Mouse (Mus musculus) heart, embryonic 11.5 days (tissue): ENCODE measurements at regions not wholly inside any gene's neighbourhood (a gene's known extent, or its start where the extent isn't known, plus 50 kb on each side); places are given as distances from the start of the nearest gene placed in this dataset.

Experiments used
- ATAC-seq: fragments of 200-750 bp; cut with Nextera tagmentation; replicated peaks from 2 replicates; pipeline ENCODE4 v1.8.0; 2017; ENCODE audit warnings: moderate library complexity; ENCODE audit not compliant: insufficient number of reproducible peaks, low FRiP score, low TSS enrichment
- H3K27ac ChIP-seq: fragments of 300-500 bp; sonication (generic); 2 replicates; pipeline ENCODE4 v1.5.1; 2014; ENCODE audit warnings: mild to moderate bottlenecking, low read depth, low read length
- H3K27me3 ChIP-seq: fragments of 300-500 bp; sonication (generic); 2 replicates; pipeline ENCODE4 v1.6.1; 2014; ENCODE audit warnings: mild to moderate bottlenecking, low read length, mixed read lengths; ENCODE audit not compliant: control insufficient read depth, insufficient read depth
- H3K36me3 ChIP-seq: fragments of 300-500 bp; sonication (generic); 2 replicates; pipeline ENCODE4 v1.6.1; 2014; ENCODE audit warnings: mild to moderate bottlenecking, low read length, moderate library complexity, mixed read lengths; ENCODE audit not compliant: control insufficient read depth, insufficient read depth
- H3K4me1 ChIP-seq: fragments of 300-500 bp; sonication (generic); 2 replicates; pipeline ENCODE4 v1.6.1; 2014; ENCODE audit warnings: low read length; ENCODE audit not compliant: control insufficient read depth, insufficient read depth
- H3K4me2 ChIP-seq: fragments of 300-500 bp; sonication (generic); 2 replicates; pipeline ENCODE4 v1.6.1; 2014; ENCODE audit warnings: mild to moderate bottlenecking, moderate library complexity
- H3K4me3 ChIP-seq: fragments of 300-500 bp; sonication (generic); 2 replicates; pipeline ENCODE4 v1.5.1; 2014; ENCODE audit warnings: low read depth, low read length
- H3K9ac ChIP-seq: fragments of 300-500 bp; sonication (generic); 2 replicates; pipeline ENCODE4 v1.6.1; 2014; ENCODE audit warnings: mild to moderate bottlenecking, low read depth, low read length, moderate library complexity
- H3K9me3 ChIP-seq: fragments of 300-500 bp; sonication (generic); replicated peaks from 2 replicates; pipeline ENCODE4 v1.6.1; 2016; ENCODE audit warnings: low read length; ENCODE audit not compliant: control insufficient read depth
- WGBS: fragments of 180-500 bp; shearing (Covaris S2); extraction: QIAGEN DNeasy Blood & Tissue Kit; methylation state at CpG from one replicate; pipeline ENCODE4 v1.1.7; 2014; ENCODE audit not compliant: insufficient replicate concordance; 5-methylcytosine and 5-hydroxymethylcytosine counted together

GRCm38 (mm10) chr16:75369700-75370099, 216.2 kb downstream of the Lipi start:
- Histone ChIP-seq H3K4me3 (no peak overlapping the region), H3K9ac (no peak overlapping the region), H3K27me3 (no peaks in the 10 kb centered on the region), H3K36me3 (no peaks in the 10 kb centered on the region), H3K27ac (no peak overlapping the region), H3K4me2 (no peak overlapping the region), H3K9me3 (no peaks in the 10 kb centered on the region), H3K4me1 (no peaks in the 10 kb centered on the region)
- 75% methylated on average over 5 of the region's 5 CpGs for WGBS
- ATAC-seq, result no peak

- H3K27ac ChIP-seq, result no peak overlapping the region
- H3K27me3 ChIP-seq, result no peaks in the 10 kb centered on the region
- no peaks in the 10 kb centered on the region for H3K9me3 ChIP-seq
- H3K4me2 ChIP-seq, result no peak overlapping the region
- no peak overlapping the region for H3K4me3 ChIP-seq
- ATAC-seq, result no peak
- WGBS, result 79% methylated on average over 4 of the region's 4 CpGs
- no peaks in the 10 kb centered on the region for H3K36me3 ChIP-seq
- H3K4me1 ChIP-seq, result no peaks in the 10 kb centered on the region
- H3K9ac ChIP-seq, result no peak overlapping the region
Observed at GRCm38 (mm10) chr16:75366727-75367126, 219.1 kb downstream of the Lipi start.

GRCm38 (mm10) chr16:75365361-75365994, 220.4 kb downstream of the Lipi start:
- no peak overlapping the region for H3K4me3 ChIP-seq
- no peaks in the 10 kb centered on the region for H3K9me3 ChIP-seq
- 61% methylated on average over 8 of the region's 8 CpGs for WGBS
- H3K4me1 ChIP-seq, result no peaks in the 10 kb centered on the region
- H3K27me3 ChIP-seq, result no peaks in the 10 kb centered on the region
- H3K9ac ChIP-seq, result no peak overlapping the region
- no peak overlapping the region for H3K27ac ChIP-seq
- ATAC-seq, result no peak
- no peak overlapping the region for H3K4me2 ChIP-seq
- H3K36me3 ChIP-seq, result no peaks in the 10 kb centered on the region

GRCm38 (mm10) chr16:75362095-75362494, 223.8 kb downstream of the Lipi start:
- Histone ChIP-seq H3K9ac (no peak overlapping the region), H3K27ac (no peak overlapping the region), H3K4me3 (no peak overlapping the region), H3K4me1 (no peaks in the 10 kb centered on the region), H3K9me3 (no peaks in the 10 kb centered on the region), H3K4me2 (no peak overlapping the region), H3K27me3 (no peaks in the 10 kb centered on the region), H3K36me3 (no peaks in the 10 kb centered on the region)
- WGBS, result 68% methylated on average over 4 of the region's 4 CpGs
- no peak for ATAC-seq

DNA sequence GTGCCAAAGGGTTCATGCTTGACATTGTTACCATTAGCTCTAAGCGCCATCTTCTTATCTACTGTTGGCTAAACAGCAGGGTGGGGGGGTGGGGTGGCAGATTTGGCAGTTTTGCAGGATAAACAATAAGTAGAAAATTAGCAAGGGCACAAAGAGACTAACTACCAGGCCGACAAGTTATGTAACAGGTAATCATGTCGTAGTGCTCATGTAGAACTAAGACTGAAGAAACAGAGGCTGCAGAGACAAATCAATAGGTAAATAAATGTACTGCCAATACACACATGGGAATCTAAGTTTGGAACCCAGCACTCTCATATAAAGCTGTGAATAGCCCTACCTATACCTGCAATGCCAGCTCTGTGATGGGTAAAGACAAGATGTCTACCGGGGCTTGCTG, 225.1 kb downstream of the Lipi start:
- H3K27ac ChIP-seq, result no peak overlapping the region
- no peaks in the 10 kb centered on the region for H3K27me3 ChIP-seq
- H3K4me3 ChIP-seq, result no peak overlapping the region
- ATAC-seq, result no peak
- no peaks in the 10 kb centered on the region for H3K9me3 ChIP-seq
- H3K4me1 ChIP-seq, result no peaks in the 10 kb centered on the region
- H3K9ac ChIP-seq, result no peak overlapping the region
- no peak overlapping the region for H3K4me2 ChIP-seq
- 82% methylated on average over 4 of the region's 4 CpGs for WGBS
- H3K36me3 ChIP-seq, result no peaks in the 10 kb centered on the region

DNA sequence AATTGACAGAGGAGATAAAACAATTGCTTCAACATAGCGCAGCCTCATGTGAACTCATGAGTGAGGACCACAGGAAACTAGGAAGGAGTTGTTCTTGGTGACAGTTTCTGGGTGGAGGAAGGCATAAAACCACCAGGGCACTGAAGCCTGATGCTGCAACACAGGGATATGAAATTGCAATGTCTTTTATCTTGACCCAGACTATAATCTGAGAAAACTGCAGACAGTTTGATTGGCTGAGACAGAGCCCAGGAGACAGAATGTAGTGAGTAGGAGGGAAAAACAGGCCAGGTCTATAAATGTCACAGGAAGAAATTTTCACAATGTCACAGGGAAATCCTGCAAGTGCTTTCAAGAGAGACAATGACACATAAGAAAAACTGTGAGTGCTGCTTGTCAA, 232.5 kb downstream of the Lipi start:
- 94% methylated on average over 1 of the region's 1 CpGs for WGBS
- H3K4me2 ChIP-seq, result no peak overlapping the region
- no peak for ATAC-seq
- no peak overlapping the region for H3K27ac ChIP-seq
- no peaks in the 10 kb centered on the region for H3K36me3 ChIP-seq
- no peak overlapping the region for H3K9ac ChIP-seq
- H3K9me3 ChIP-seq, result no peaks in the 10 kb centered on the region
- H3K4me1 ChIP-seq, result no peaks in the 10 kb centered on the region
- no peak overlapping the region for H3K4me3 ChIP-seq
- H3K27me3 ChIP-seq, result no peaks in the 10 kb centered on the region

- H3K36me3 ChIP-seq, result no peaks in the 10 kb centered on the region
- WGBS, result 75% methylated on average over 8 of the region's 8 CpGs
- no peak for ATAC-seq
- H3K27ac ChIP-seq, result no peak overlapping the region
- H3K4me1 ChIP-seq, result no peaks in the 10 kb centered on the region
- no peak overlapping the region for H3K4me3 ChIP-seq
- H3K27me3 ChIP-seq, result no peaks in the 10 kb centered on the region
- no peak overlapping the region for H3K4me2 ChIP-seq
- H3K9ac ChIP-seq, result no peak overlapping the region
- no peaks in the 10 kb centered on the region for H3K9me3 ChIP-seq
Observed at GRCm38 (mm10) chr16:75344201-75344927, 241.5 kb downstream of the Lipi start.

- Histone ChIP-seq H3K4me3 (no peak overlapping the region), H3K9me3 (no peaks in the 10 kb centered on the region), H3K27ac (no peak overlapping the region), H3K36me3 (no peaks in the 10 kb centered on the region), H3K9ac (no peak overlapping the region), H3K27me3 (no peaks in the 10 kb centered on the region), H3K4me1 (no peaks in the 10 kb centered on the region), H3K4me2 (no peak overlapping the region)
- no peak for ATAC-seq
- WGBS, result 39% methylated on average over 11 of the region's 11 CpGs
Observed at GRCm38 (mm10) chr16:75343028-75343901, 242.6 kb downstream of the Lipi start.
